Mouse (Mus musculus) common myeloid progenitor, adult 5-6 weeks (primary cell): ENCODE measurements around the gene Kcnk3. TPM values are rescaled to one million over a fixed set of nuclear protein-coding genes. Genes with fewer than 3 reads are reported as not detected.

Experiments used
- ATAC-seq: replicated peaks from 2 replicates; pipeline ENCODE4 v1.8.0; 2016; ENCODE audit warnings: low read depth, mild to moderate bottlenecking, moderate TSS enrichment, inconsistent platforms; ENCODE audit not compliant: poor library complexity, severe bottlenecking
- total RNA-seq: library from RNA; stranded (forward); fragments of 200-1000, 187-1606 nt; gene quantifications from 2 replicates; pipeline ENCODE4 v1.2.3, GENCODE M21; 2017

The Kcnk3 gene
- total RNA-seq, 1 experiment from 2014 or later, result not detected

- ATAC-seq, result no peak
Measured at GRCm38 (mm10) chr5:30665360-30665759, 77.4 kb downstream of the Kcnk3 start.

- no peak for ATAC-seq
Measured at GRCm38 (mm10) chr5:30665968-30666367, 78.0 kb downstream of the Kcnk3 start.

GRCm38 (mm10) chr5:30666391-30667195 is 78.6 kb downstream of the Kcnk3 start, which contains the start of gene Cenpa:
Gene Cenpa (plus strand): TSS chr5:30666777.
- peak; percentile 98 for ATAC-seq

- ATAC-seq, result no peak
Measured at GRCm38 (mm10) chr5:30667215-30667614, 79.2 kb downstream of the Kcnk3 start.

- ATAC-seq, result no peak
Measured at GRCm38 (mm10) chr5:30667686-30668085, 79.7 kb downstream of the Kcnk3 start.

GRCm38 (mm10) chr5:30668637-30669495 is 80.9 kb downstream of the Kcnk3 start:
- ATAC-seq, result no peak

DNA sequence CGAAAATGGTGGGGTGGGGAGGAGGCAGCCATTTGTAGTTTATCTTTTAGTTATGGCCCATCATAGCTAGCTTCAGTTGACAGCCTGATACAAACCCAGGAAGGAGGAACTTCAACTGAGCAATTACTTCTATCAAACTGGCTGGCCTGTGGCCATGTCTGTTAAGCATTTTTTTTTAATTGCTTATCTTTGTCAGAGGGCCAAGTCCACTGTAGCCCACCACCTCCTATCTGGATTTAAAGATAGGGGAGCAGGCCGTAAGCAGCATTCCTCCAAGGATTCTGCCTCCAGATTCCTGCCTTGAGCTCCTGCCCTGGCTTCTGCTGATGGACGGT is 81.5 kb downstream of the Kcnk3 start:
- no peak for ATAC-seq

DNA sequence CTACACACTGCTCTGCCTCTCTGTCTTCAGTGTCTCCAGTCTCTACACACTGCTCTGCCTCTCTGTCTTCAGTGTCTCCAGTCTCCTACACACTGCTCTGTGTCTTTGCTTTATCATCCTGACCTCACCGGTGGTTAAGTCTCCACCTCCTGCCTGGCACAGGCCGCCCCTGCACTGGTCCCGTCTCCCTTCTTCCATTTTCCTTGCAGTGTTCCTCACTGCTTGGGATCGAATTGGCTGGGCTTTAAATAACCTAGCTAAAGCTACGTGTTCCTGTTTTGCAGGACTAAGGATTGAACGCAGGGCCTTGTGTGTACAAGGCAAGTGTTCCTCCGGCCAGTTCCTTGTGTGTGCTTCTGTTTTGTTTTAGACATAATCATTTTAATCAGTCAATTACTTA is 82.1 kb downstream of the Kcnk3 start:
- ATAC-seq, result no peak

DNA sequence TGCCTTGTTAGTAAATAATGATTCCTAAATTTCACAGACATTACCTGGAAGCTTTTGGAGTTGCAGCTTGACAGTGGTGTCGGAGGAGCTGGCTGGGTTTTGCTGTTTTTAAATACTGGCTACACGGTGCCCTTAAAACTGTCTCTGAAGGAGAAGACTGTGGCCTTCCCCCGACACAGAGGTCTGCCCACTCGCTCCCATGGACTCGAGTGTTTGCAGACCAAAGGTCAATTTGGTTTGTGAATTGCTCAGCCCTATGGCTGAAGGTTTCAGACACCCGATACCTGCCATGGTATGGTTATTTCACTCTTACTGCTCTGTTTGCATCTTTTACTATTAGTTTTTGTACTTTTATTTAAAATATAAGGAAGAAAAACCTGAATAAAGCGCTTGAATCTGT is 86.0 kb downstream of the Kcnk3 start:
- ATAC-seq, result no peak

Other genes starting within 250 kb of the Kcnk3 start
- not detected in 2 replicates for gene Otof, start 126.2 kb upstream of the Kcnk3 start, total RNA-seq
- not detected in 2 replicates for gene 1700001C02Rik, start 122.1 kb upstream of the Kcnk3 start, total RNA-seq
- gene Cib4, start 42.3 kb upstream of the Kcnk3 start, total RNA-seq, result not detected in 2 replicates
- 4.8 and 8.5 TPM in 2 replicates for gene Slc35f6, start 59.8 kb downstream of the Kcnk3 start, total RNA-seq
- gene Cenpa, start 78.6 kb downstream of the Kcnk3 start, total RNA-seq, result 107 and 123 TPM in 2 replicates
- gene Dpysl5, start 123.4 kb downstream of the Kcnk3 start, total RNA-seq, result not detected in 2 replicates
- gene Mapre3, start 226.5 kb downstream of the Kcnk3 start, total RNA-seq, result not detected in 2 replicates